Mouse (Mus musculus) ES-E14 (cell line): Measurements from ENCODE around the gene Ctla2b. TPM values are rescaled to one million over a fixed set of nuclear protein-coding genes. Genes with fewer than 3 reads are reported as not detected.
"Not testable (repeated sequence)": the region's sequence is repeated elsewhere in the genome, so short reads cannot be mapped to it uniquely, and the experiment has no call there.

Source experiments
- DNase-seq: peaks from one replicate; pipeline ENCODE4 v3.0.0-alpha.2; 2013; ENCODE audit warnings: low read depth, low spot score
- H3K27ac ChIP-seq: 2 replicates; pipeline ENCODE4 v1.5.1; 2012; ENCODE audit warnings: low read depth, mild to moderate bottlenecking, low read length, moderate library complexity, mixed read lengths; ENCODE audit not compliant: poor library complexity, insufficient read depth, severe bottlenecking
- H3K36me3 ChIP-seq: 2 replicates; pipeline ENCODE4 v1.6.1; 2012; ENCODE audit warnings: mild to moderate bottlenecking, low read length, moderate library complexity, mixed read lengths; ENCODE audit not compliant: control insufficient read depth, poor library complexity, insufficient read depth, severe bottlenecking
- H3K4me1 ChIP-seq, 2 experiments: fragments of 150-350 bp in 1 of 2; sonication (generic) in 1 of 2; 2 replicates each; pipeline ENCODE4 v1.6.1; 2012; ENCODE audit warnings: low read length in 2 of 2, mild to moderate bottlenecking in 1 of 2, mixed read lengths in 1 of 2; ENCODE audit not compliant: control insufficient read depth in 2 of 2, insufficient read depth in 2 of 2, poor library complexity in 1 of 2
- H3K4me3 ChIP-seq, 2 experiments: fragments of 150-350 bp in 1 of 2; sonication (generic) in 1 of 2; 2 replicates each; pipeline ENCODE4 v1.5.1; 2012; ENCODE audit warnings: low read length in 2 of 2, low read depth in 1 of 2, mild to moderate bottlenecking in 1 of 2, mixed read lengths in 1 of 2; ENCODE audit not compliant: insufficient read depth in 1 of 2, poor library complexity in 1 of 2, severe bottlenecking in 1 of 2
- H3K9ac ChIP-seq: 2 replicates; pipeline ENCODE4 v1.6.1; 2012; ENCODE audit warnings: low read depth, mild to moderate bottlenecking, low read length, mixed read lengths; ENCODE audit not compliant: poor library complexity, insufficient read depth, severe bottlenecking
- H3K9me3 ChIP-seq: fragments of 150-350 bp; sonication (generic); 2 replicates; pipeline ENCODE4 v1.6.1; 2012; ENCODE audit warnings: low read depth, mild to moderate bottlenecking, low read length; ENCODE audit not compliant: control insufficient read depth, insufficient read depth
- CHD2 ChIP-seq: IDR thresholded peaks from 2 replicates; pipeline ENCODE4 v1.6.1; 2014; ENCODE audit warnings: mild to moderate bottlenecking, low read depth, low read length, inconsistent platforms
- HCFC1 ChIP-seq: IDR thresholded peaks from 2 replicates; pipeline ENCODE4 v1.6.1; 2012; ENCODE audit warnings: low read length, inconsistent platforms, borderline replicate concordance; ENCODE audit not compliant: insufficient read depth
- MAFK ChIP-seq: IDR thresholded peaks from 2 replicates; pipeline ENCODE4 v1.6.1; 2014; ENCODE audit warnings: mild to moderate bottlenecking, low read depth, low read length, inconsistent platforms; ENCODE audit not compliant: insufficient read depth
- ZC3H11A ChIP-seq: IDR thresholded peaks from 2 replicates; pipeline ENCODE4 v1.6.1; 2012; ENCODE audit warnings: low read depth, mild to moderate bottlenecking, inconsistent platforms, low read length, borderline replicate concordance
- ZNF384 ChIP-seq: IDR thresholded peaks from 2 replicates; pipeline ENCODE4 v1.6.1; 2012; ENCODE audit warnings: low read depth, low read length, inconsistent platforms
- in situ Hi-C, 2 experiments: fragments of 600-800 bp; cut with MboI; formaldehyde crosslinking; loops; one replicate each; pipeline ENCODE4 v1.15.1; 2025; ENCODE audit warnings: low sequenced_read_pairs in 2 of 2, inconsistent platforms in 1 of 2; ENCODE audit not compliant: unreplicated experiment in 2 of 2
- total RNA-seq: library from RNA; depleted of rRNA; stranded (reverse); fragments of 300-350 nt; gene quantifications from 2 replicates; pipeline ENCODE4 v1.2.3, GENCODE M21; 2012; rRNA removed

The Ctla2b gene
- 0.67 TPM in 1 of 2 replicates, not detected in the other for total RNA-seq

- Histone ChIP-seq H3K9me3 (no peaks in the 10 kb centered on the region), H3K27ac (no peak within 1 kb of the TSS), H3K4me3 (no peak within 1 kb of the TSS), H3K9ac (no peak within 1 kb of the TSS), H3K4me1 (no peaks in the 10 kb centered on the region), H3K36me3 (no peaks in the 10 kb centered on the region)
- in situ Hi-C loops = no loop called here
- TF ChIP-seq ZC3H11A (no peak), HCFC1 (no peak), ZNF384 (no peak), CHD2 (no peak), MAFK (no peak)
- DNase-seq = no peak
Measured at GRCm38 (mm10) chr13:60897328-60897727, at the start of gene Ctla2b. Gene Ctla2b (minus strand): TSS chr13:60897447.

GRCm38 (mm10) chr13:60941884-60942283, 44.6 kb upstream of the Ctla2b start, which contains the start of gene Tpbpa:
Gene Tpbpa (minus strand): TSS chr13:60941984.
- DNase-seq, H3K4me1 ChIP-seq, H3K36me3 ChIP-seq, H3K9ac ChIP-seq, H3K27ac ChIP-seq, H3K4me3 ChIP-seq, H3K9me3 ChIP-seq, in situ Hi-C loops: not testable (repeated sequence)

- in situ Hi-C loops = no loop called here
- Histone ChIP-seq H3K27ac (no peak within 1 kb of the TSS), H3K9me3 (no peaks in the 10 kb centered on the region), H3K4me3 (no peak within 1 kb of the TSS), H3K9ac (no peak within 1 kb of the TSS), H3K36me3 (no peaks in the 10 kb centered on the region), H3K4me1 (no peaks in the 10 kb centered on the region)
- DNase-seq = no peak
- TF ChIP-seq CHD2 = no peak
- no peak for TF ChIP-seq ZNF384
- TF ChIP-seq MAFK = no peak
Measured at GRCm38 (mm10) chr13:60936500-60936901, 39.3 kb upstream of the Ctla2b start, which contains the start of the genes Gm49391 and Ctla2a. Gene Gm49391 (minus strand): TSS chr13:60936571. Gene Ctla2a (minus strand): TSS chr13:60936625.

GRCm38 (mm10) chr13:60935490-60935889, 38.2 kb upstream of the Ctla2b start, which contains the start of gene Gm49393:
Gene Gm49393 (minus strand): TSS chr13:60935590.
- H3K9me3 ChIP-seq, DNase-seq, H3K9ac ChIP-seq, H3K4me1 ChIP-seq, H3K4me3 ChIP-seq, H3K27ac ChIP-seq, in situ Hi-C loops, H3K36me3 ChIP-seq: not testable (repeated sequence)

- H3K4me3 ChIP-seq, in situ Hi-C loops, H3K4me1 ChIP-seq, H3K9me3 ChIP-seq, H3K9ac ChIP-seq, DNase-seq, H3K27ac ChIP-seq, H3K36me3 ChIP-seq: not testable (repeated sequence)
Measured at GRCm38 (mm10) chr13:60904780-60905179, 7.5 kb upstream of the Ctla2b start, which contains the start of gene Tpbpb. Gene Tpbpb (minus strand): TSS chr13:60904880.

- H3K4me3 ChIP-seq, H3K36me3 ChIP-seq, in situ Hi-C loops, H3K27ac ChIP-seq, H3K9ac ChIP-seq, DNase-seq, H3K4me1 ChIP-seq, H3K9me3 ChIP-seq: not testable (repeated sequence)
Measured at GRCm38 (mm10) chr13:60896794-60897193, 453 bp downstream of the Ctla2b start, which contains the start of gene Gm49392. Gene Gm49392 (minus strand): TSS chr13:60896894.
